Mouse (Mus musculus) right cerebral cortex, adult 2 months (tissue): ENCODE results near the gene Dapk3.

ENCODE experiments used
- DNase-seq, 2 experiments: peaks; one replicate each; pipeline ENCODE4 v3.0.0; 2021 to 2022; ENCODE audit warnings: low spot score in 2 of 2

Dapk3 gene

GRCm38 (mm10) chr10:81182336-81183333 lies at the start of gene Dapk3:
Gene Dapk3 (plus strand): TSS chr10:81183005.
- DNase-seq: peak; percentile 98 to 99

GRCm38 (mm10) chr10:81134181-81134587 lies 48.6 kb upstream of the Dapk3 start:
- no peak for DNase-seq

GRCm38 (mm10) chr10:81134966-81135681 lies 47.7 kb upstream of the Dapk3 start, which contains the start of gene Zbtb7a:
Gene Zbtb7a (plus strand): TSS chr10:81135220.
- DNase-seq: peak; percentile 47 to 57

- peak; percentile 60 to 69 for DNase-seq
Measured at GRCm38 (mm10) chr10:81135831-81136705, 46.7 kb upstream of the Dapk3 start.

- DNase-seq: peak; percentile 72 to 78
Measured at GRCm38 (mm10) chr10:81136706-81137231, 46.0 kb upstream of the Dapk3 start.

GRCm38 (mm10) chr10:81137252-81138130 lies 45.3 kb upstream of the Dapk3 start:
- peak; percentile 99 to 100 for DNase-seq

GRCm38 (mm10) chr10:81138131-81138782 lies 44.5 kb upstream of the Dapk3 start:
- no peak for DNase-seq

- DNase-seq: no peak
Measured at GRCm38 (mm10) chr10:81138821-81139528, 43.8 kb upstream of the Dapk3 start.

- DNase-seq: no peak
Measured at GRCm38 (mm10) chr10:81139529-81139846, 43.3 kb upstream of the Dapk3 start.

GRCm38 (mm10) chr10:81140005-81140404 lies 42.8 kb upstream of the Dapk3 start:
- no peak for DNase-seq

- no peak for DNase-seq
Measured at GRCm38 (mm10) chr10:81140717-81141454, 41.9 kb upstream of the Dapk3 start.

GRCm38 (mm10) chr10:81141455-81142210 lies 41.2 kb upstream of the Dapk3 start:
- no peak for DNase-seq

GRCm38 (mm10) chr10:81142551-81142981 lies 40.2 kb upstream of the Dapk3 start:
- DNase-seq: no peak

GRCm38 (mm10) chr10:81143157-81143633 lies 39.6 kb upstream of the Dapk3 start:
- no peak for DNase-seq

- DNase-seq: no peak
Measured at GRCm38 (mm10) chr10:81143845-81144437, 38.9 kb upstream of the Dapk3 start.

GRCm38 (mm10) chr10:81144667-81145066 lies 38.1 kb upstream of the Dapk3 start:
- no peak for DNase-seq

GRCm38 (mm10) chr10:81145307-81145706 lies 37.5 kb upstream of the Dapk3 start:
- DNase-seq: no peak
